Mouse (Mus musculus): ENCODE data around the gene Mybph.
"Not testable (repeated sequence)": the region's sequence is repeated elsewhere in the genome, so short reads cannot be mapped to it uniquely, and the experiment has no call there.

The Mybph gene

DNA sequence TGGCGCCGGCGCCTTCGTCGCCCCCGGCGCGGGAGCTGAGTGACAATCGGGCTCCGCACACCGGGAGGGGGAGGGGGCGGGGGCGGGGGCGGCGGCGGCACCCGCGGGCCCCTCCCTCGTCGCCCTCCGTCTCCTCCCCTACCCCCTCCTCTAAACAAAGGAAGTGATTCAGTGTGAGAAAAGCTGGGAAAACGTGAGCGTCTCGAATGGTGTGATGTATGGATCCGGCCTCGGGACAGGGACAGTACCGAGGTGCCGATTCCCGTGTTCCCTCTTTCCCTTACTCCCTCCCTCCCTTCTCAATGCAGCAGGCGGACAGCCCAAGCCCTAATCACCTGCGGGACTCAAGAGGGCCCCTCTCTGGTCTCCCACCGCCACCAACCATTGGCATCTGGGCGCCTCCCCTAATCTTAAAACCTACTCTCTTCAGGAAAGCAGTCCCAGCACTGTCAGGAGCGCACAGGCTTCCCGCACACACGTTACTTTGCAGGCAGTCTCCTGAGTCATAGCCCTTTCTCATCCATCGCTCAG lies 42.2 kb downstream of the Mybph start, which contains the start of gene Adora1:
Gene Adora1 (minus strand): TSS at position 41 of the 531 bp plus-strand sequence.
- DNase-seq, result no peak

DNA sequence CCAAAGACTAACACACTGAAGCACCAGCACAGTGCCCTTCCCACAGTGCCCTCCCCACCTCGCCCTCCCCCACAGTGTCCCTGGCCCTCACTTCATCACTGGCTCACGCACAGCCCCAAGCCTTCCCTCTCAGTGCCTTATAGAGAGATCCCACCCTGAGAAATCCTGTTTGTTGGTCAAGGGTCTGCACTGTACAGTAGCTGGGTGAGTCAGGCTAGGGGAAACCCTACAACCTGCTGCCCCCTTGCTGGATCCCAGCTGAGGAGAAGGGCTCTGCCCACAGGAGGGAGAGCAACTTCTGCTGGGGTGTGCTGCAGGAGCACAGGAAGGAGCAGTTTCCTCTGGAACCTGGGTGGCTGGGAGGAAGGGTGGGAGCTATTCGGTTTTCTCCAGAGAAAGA lies 42.9 kb downstream of the Mybph start:
- DNase-seq, result no peak

DNA sequence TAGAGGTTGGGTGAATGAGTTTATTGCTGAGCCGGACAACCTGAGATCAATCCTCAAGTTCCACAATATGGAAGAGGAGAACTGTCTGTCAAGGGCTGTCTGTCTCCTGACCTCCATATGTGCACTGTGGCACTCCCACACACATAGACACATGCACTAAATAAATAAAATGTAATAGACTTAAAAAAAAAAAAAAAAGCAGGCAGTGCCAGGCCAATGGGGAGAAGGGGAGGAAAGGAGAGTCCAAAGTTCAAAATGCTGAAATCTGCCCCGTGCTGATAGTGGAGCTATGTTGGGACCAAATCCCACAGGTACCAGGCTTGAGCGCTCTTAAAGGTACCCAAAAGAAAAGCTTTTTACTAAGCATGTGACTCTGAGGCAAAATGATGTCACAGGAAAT lies 44.2 kb downstream of the Mybph start:
- no peak for DNase-seq

DNA sequence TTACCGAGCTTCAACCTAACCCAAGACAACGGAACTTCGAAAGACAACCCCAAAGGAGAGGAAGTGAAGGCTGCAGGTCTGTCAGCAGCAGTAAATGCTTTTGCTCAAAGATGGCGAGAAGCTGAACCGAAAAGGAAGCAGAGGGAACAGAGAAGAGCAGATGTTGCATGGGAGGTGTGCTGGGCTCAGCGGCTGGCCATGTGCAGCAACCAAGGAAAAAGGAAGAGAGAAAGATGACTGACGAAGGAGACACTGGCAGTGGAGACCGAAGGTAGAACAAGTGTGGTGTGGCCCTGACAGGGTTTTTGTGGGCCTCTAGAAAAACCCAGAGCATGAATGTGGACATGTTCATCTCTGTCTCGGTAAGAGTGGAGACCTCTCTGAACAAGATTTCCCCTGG lies 47.5 kb downstream of the Mybph start:
- no peak for DNase-seq

DNA sequence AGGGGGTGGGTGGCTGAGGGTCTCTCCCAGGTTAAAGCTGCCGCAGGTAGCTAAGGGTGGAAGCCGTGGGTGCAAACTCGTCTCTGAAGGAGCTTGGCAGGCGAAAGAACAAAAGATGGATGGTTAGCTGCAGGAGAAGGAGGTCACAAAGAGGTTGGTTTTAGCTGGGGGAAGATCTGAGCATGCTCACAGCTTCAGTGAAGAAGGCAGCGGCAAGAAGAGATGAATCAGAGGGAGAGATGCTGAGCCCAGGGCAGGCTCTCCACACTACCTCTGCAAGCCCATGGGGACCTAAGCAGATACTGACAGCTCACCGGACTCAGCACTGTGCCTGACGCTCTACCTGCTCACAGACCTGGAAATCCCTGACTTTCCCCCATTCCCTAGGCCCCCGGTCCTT lies 48.0 kb downstream of the Mybph start:
- DNase-seq, result no peak

DNA sequence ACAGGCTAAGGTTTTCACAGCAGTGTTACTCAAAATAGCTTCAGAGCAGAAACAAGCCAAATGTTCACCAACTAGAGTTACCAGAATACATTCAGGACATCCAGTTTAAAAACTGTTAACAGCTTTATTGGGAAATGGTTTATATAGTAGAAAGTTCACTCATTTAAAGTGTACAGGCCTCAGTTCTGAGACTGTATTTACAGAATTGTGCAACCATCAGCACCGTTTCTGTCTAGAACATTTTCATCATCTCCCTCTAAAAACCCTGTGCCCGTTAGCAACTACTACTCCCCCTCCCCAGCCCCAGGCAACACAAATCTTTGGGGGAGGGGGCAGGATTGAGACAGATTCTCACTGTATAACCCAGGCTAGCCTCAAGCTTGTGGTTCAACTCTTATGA lies 49.0 kb downstream of the Mybph start:
- DNase-seq, result no peak

DNA sequence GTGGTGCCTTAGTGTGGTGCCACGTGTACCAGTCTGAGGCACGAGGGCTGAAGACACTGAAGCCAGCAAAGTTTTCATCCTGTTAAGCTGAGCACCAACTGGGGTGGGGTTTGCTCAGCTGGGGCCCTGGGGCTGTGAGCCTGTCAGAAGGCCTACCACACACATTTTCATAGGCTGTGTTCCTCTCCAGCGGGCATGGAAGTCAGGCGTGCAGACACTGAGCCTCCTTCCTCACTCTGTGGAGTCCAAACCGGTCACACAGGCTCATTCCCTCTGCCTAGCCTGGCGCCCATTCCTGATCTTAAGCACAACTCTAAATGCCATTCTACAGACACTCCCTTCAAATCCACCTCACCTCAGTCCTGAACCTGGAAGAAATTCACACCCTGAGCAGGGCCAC lies 50.3 kb downstream of the Mybph start:
- DNase-seq, result no peak

DNA sequence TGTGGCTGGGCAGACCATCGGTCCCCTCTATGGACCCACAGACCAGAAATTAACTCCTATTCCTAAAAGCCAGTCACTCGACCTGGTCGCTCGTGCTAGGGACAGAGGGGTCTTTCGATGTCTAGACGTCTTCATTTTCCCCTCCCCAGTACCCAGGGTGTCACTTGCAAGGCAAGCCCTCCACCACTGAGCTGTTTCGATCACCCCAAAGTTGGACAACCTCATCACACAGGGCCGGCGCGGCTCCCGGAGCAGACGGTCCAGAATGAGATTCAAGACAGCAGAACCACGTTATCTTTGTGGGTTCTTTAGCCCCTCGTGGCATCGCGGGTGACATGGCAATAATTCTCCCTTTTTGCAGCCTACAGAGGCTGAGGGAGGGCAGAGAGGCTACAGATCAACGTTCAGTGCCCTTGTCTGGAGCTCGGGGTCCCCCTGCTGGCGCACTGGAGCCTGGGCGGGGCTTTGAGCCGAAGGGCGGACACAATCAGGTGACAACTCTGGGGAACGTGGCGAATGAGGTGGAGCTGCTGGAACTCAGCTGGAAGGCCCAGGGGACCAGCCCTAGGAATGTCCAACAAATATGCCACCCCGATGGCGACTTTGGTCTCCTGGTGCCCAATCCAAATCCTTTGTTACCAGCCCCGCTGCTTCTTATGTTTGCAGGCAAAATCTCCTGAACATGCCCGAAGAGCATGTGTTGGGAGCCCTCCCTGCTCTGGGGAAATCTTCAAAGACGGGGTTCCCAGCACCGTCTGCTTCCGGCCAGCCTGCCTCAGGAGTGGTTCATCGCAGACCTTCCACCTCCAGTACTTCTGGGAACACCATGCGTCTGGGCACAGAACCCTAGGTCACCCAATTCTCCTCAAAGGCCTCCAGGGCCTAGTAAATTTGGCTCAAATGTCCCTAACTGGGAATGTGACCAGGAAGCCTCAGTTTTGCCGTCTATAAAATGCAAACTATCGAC lies 51.0 kb downstream of the Mybph start:
- DNase-seq, result peak; percentile 91

DNA sequence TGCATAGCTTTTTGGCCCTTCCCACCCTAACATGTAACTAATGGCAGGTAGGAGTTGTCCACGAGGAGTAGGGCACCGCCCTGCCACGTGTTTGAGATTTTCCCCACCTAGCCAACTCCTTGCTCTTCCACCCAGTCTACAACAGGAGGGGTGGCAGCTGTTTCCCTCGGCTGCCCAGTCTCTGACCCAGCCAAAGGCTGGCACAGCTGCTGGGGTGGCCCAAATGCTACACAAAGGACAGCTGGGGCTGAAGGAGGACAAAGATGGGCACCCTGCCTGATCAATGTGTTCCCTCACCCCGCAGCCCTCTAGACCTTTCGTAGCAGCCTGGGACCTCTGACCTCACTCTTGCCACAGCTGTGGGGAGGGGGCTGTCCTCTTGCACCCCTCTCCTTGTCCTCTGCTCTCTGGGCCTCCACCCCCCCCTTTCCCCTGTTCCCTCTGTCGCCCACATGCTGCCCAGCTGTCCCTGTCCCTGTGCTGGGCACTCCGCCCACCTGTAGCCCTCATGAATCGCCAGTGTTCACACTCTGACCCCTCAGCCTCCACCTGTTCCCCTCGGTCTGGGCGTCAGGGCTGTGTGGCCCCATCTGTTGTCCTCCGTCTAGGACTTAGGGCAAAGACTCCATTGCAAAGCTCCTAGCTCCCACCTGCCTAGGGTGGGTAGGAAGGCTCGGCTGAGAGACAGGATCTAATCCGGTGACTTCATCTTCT lies 51.9 kb downstream of the Mybph start:
- no peak for DNase-seq

DNA sequence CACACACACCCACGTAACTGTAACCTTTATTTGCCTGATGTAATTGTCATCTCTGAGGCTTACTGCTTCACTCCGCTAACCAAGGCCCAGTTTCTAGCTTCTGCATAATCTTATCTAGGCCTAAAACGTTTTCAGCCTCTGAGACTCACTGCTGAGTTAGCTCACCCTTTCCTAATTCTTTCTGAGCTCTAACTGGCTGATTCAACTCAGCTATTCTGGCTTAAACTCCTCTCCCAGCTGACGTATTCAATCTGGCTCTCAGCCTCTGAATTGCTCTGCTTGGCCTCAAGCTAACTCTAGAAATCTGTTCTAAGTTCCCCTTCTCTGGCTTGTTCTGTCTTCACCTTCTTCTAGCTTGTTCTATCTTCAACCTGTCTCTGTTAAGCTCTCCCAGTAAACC lies 53.3 kb downstream of the Mybph start:
- DNase-seq, result no peak

DNA sequence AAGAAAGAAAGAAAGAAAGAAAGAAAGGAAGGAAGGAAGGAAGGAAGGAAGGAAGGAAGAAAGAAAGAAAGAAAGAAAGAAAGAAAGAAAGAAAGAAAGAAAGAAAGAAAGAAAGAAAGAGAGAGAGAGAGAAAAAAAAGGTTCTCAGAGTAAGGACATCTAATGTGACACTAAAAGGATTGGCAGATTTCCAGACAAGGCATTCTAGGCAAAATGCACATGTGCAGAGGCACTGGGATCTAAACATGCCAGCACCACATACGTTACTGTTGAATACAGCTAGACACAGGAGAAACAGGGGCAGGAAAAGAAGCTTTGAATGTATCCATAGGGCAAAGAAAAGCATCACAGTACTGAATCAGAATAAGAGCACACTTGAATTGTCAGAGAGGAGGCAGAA lies 56.4 kb downstream of the Mybph start:
- DNase-seq, result not testable (repeated sequence)

All from embryo, embryonic 11 days (tissue).